Mouse (Mus musculus) thymus, postnatal 14 days (tissue): ENCODE results near the gene Ankrd23.
A peak's percentile ranks its signal among the peaks of the same experiment; 100 is the strongest.

ENCODE experiments used
- DNase-seq: peaks from one replicate; pipeline ENCODE4 v3.0.0; 2021

The Ankrd23 gene

DNA sequence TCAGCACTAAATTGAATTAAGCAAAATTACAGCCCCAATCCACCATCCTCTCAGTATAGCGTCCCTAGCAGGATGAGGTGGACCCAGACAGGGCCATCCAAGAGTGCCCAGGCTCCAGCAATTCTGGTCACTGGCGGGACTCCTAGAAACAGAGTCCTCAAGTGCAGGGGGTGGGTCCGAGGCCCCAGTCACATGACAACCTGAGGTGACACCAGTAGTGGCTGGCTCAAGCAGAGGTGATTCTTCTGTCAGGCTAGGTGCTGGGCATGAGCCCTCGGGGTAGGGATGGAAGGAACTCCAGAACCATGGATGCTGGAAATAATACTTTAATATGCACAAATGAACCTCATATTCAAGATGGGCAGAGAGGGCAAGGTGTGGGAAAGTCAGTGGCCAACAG lies 25.7 kb upstream of the Ankrd23 start:
- no peak for DNase-seq

DNA sequence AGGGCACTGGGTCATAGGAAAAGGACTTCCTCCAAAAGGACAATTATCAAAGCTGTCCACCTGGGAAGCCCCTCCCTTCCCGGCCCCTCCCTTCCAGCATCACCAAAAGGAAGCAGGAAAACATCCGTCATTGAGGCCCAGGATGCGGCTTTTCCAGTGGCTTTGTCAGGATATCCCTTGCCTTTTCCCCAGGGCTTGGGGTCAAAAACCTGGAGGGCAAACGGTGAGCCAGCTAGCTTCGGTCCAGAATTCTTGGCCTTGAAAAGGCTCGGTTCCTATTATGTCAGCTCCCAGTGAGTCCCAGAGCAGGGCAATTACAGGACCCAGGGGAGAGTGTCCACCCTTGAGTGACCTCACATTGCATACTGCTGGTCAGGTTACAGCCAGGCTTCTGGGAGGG lies 24.2 kb upstream of the Ankrd23 start:
- DNase-seq: no peak

DNA sequence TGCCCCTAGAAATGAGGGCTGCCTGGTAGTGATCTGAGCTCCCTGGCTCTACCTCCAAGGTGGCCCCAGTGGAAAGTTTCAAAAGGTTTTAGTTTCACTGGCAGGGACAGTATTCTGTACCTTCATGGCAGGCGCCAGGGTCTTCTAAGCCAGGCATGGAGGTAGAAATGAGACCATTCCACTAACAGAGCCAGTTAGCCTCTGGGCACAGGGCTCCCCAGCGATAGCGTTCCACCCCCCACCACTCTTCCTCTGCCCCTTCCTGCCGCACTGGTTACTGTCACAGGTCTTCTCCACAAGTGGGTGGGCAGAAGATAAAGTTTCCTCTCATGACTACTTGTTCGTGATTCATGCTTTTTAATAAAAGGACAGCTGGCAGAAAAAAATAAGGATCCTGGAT lies 23.2 kb upstream of the Ankrd23 start:
- no peak for DNase-seq

DNA sequence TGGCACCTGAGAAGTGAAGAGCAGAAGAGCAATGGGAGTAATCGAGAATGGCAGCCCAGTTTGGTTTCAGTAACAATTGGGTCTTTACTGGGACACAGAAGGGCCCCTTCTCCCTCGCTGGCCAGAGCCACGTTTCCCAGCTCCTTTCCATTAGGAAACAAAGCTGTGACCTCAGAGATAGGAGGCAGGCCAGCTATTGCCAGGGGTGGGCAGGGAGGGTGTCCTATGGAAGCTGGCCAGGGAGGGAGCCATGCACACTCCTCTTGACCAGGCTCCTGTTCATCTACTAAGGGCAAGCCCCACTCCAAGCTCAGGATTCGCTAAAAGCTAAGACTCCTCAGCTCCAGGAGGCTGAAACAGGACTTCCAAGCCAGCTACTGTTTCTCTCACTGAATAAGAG lies 22.6 kb upstream of the Ankrd23 start:
- no peak for DNase-seq

DNA sequence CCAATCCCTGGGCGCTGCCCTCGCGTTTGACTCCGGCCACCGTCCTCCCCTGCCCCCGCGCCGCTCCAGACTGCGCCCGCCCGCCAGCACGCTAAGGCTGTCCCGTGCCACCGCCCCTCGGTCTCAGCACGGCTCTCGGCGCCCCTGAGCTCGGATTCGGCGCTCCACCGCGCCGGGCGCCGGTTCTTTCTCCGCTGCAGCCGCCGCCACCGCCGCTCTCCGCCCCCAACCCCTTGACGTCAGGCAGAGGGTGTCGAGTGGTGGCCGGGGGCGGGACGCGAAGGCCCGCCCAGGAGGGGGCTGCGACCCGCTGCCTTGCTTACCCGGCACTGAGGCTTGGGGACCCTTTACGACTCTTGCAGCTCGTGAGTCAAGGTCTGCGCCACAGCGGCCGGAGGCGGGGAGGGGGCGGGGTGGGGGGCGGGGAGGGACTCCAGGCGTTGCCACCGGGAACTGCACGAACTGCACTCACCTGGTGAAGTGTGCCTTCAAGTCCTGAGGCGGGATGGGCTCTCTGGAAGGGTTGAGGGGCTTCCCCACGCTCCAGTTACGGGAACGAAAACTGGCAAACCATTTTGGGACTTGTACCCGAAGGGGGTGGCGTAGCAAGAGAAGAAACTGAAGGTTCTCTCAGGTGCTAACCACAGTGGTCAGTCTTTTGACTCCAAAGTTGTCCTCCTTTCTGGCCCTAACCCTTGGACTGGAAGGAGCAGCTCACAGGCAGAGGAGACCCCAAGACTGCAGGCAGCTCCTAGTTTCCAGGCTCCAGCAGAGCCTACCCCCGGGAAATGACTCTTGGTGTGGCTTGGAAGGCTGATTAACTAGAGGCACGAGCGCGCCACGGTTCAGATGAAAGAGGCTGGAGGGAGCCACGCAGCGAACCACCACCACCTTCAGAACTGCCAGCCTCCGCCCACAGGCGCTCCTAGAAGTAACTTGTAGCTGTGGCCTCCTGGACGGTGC lies 21.6 kb upstream of the Ankrd23 start, which contains the start of gene Sema4c:
TSS of gene Sema4c (minus strand) at position 319 of the 963 bp plus-strand sequence.
- DNase-seq: peak; percentile 79

DNA sequence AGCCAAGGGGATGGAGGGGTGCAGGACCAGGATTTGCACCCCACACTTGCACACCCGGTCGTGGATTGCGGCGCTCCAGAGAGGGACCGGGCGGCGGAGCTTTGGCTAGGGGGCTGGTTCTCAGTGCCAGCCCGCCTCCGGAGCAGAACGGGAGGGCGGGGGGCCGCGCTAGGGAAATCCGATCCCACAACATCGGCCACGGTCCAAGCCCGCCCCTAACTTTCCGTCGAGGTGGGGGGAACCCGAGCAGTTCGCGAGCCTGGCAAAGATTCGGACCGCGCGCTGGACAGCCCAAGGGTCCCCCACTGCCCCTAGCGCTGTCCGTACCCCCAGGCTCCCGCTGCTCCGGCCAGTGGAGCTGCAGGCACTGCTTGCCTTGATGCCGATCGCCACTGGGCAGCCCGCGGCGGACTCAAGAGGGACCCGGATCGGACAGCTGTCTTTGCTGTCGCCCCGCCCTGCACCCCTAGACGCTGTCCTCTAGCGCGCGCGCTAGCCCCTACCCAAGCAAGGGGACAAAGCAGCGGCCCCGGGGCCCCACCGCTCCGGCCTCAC lies 20.9 kb upstream of the Ankrd23 start:
- peak; percentile 53 for DNase-seq

DNA sequence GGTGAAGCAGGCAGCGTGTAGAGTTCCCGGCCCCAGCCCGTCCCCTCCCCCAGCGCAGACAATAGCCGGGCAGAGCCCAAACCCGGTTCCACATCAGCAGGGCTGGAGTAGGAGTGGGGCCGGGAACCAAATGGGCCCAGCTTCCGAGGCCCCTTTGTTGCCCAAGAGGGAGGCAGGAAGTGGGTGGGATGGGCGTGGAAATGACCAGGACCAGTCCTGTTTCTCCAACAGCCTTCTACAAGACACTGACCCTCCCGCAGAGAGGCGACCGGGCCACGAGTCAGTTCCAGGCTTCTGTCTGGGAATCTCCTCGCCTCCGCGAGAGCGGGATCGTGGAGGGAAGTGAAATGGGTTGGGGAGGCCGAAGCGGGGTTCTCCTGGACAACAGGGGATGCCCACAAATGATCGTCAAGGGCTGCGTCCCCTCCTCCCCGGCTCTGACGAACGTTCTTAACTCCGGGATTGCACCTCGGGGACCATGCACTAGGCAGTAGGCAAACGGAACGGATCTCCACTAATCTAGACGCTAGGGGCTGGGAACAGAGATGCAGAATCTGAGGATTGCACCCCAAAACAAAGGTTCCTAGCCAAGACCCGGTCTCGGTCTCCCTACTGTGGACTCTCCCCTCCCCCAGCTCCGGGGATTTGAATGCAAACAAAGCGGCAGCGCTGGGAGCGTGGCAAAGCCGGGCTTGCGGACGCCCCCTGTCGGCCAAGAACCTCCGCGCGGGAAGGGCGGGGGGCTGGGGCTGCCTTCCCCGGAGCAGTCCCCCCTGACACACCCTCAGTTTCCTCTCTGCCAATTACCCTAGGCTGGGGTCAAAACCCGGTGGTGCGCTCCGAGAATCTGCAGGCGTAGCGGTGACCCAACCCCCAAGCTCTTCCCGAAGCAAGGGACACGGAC lies 20.1 kb upstream of the Ankrd23 start:
- DNase-seq: peak; percentile 94

DNA sequence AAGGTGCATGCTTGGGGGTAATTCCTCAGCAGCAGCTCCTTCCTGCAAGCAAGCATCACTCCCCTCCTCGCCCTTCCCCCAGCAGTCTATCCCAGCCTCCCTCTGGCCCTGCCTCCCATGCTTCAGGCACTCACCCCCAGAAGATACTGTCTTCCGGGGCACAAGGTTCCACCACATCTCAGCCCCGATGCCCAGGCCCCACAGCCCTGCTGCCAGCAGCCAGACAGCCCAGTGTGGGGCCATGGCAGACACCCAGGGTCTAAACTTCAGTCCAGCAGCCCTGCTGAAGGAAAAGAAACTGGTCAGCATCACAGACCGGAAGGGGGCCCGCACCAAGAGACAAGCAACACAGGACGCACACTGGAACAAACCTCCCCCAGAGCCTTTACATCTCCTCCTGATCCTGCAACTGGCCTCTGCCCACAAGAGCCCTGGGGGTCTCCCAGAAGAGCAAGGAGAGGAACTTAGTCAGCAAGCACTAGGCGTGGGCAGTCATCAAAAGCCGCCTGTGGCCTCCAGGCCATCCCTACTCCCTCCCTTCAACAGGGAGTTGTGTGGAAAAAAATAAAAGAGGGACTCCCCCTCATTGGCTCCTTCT lies 19.2 kb upstream of the Ankrd23 start:
- DNase-seq: peak; percentile 30

DNA sequence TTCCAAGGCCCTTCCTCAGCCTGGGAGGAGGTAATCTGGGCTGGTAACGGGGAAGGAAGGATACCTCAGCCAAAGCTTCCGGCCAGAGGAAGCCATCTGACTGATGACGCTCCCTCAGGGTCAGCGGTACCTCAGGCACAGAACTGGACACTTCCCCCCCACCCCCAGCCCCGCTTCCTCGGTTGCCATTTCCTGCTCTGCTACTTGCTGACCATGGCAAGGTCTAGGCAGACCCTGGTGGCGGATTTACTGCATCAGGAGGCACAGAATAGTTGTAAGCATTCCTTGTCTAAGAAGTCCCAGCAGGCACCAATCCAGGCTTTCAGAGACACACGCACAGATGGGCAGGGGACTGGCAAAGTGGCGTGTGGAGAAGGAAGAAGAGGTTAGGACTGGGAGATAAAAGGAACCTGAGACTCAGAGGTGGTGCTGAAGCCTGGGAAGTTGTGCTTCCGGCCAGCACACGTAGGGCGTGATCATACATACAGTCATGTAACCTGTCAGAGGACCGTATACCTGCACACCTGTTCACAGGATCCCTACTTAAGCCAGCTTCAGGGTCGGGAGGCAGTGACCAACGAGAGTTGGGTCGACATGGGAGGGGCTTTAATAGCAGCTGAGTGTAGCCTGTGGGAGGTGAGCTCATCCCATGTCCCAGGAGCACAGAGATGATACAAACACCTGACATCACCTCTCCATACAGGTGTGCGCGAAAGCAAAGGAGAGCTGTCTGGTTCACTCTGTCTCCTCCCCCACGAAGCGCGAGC lies 18.1 kb upstream of the Ankrd23 start:
- no peak for DNase-seq

DNA sequence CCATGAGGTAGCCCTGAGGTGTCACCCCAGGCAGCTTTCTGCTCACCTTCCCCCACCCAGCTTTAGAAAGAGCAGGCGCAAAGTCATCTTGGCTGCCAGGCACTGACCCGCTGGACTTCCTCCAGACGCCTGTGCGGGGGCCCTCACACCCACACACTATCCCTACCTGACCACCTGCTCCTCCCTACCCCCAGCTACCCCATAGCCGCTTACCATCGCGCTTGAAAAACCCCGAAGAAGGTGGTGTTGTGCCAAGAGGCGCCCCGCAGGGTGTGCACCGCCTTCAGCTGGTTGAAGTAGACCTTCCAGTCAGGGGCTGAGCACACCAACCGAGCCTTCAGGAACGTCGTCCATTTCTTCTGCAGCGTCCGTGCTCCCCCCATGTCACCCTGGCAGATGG lies 15.8 kb upstream of the Ankrd23 start:
- DNase-seq: no peak

DNA sequence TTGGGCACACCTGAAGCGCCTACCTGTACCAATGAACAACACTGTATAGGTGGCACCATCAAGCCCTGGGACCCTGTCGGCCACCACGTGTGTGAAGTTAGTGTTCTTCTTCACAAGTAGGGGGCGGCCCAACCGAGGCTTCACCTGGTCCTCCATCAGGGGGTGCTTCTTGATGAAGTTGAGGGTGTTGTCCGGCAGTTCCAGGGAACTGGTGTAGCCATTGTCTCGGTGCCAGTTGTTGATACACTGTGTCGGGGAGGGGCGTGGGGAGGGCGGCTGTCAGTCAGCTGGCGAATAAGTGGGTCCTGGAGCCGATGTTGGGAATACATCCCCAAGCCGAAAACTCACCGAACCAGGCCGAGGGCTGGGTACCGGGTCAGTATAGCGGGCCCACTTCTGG lies 15.2 kb upstream of the Ankrd23 start:
- no peak for DNase-seq

DNA sequence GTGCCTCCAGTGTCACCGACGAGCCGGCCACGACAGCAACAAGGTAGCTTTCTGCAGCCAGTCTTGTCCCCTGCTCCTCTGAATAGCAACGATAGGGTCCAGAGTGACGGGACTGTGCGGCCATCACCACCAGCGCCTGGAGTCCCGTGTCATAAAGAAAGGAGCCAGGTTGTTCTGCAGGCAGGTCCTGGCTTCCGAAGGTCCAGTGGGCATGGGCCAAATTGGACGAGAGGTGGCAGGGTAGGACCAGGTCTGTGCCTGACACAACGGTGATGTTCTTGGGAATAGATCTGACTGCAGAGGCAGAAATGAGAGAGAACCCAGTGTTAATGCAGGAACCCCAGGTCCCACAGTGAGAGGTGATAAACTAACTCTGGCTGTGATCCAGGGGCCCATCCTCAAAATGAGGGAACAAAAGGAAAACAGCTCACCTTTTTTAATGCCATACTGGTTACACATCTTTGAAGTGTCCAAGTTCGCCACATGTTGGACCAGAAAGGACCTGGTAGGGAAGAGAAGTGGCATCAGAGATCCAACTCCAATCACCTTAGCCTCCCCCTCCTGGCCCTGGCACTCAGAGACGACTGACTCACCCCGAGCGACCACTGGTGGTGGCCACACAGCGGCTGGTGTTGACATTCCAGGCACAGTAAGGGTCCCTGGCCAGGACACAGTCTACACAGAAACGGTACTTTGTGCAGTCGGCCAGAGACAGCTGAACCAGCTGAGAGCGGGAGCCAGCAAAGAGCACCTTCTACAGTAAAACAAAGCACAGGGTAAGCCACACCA lies 13.6 kb upstream of the Ankrd23 start:
- no peak for DNase-seq

DNA sequence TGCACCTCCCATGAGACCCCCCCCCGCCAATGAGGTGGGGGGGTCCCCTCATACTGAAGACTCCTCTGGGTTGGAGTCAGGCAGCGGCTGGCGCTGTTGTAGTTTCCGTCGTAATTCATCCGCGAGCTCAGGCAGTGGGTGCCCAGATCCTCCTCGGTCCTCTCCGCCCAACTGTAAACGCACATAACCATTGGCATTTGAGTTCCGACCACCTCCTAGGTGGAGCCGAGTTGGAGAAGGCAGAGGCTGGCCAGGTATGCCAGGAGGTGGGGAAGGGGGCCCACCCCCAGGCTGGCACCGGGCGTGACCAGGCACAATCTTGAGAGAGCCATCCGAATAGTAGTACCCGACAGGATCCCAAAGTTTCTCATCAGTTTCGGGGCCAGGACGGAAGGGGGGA lies 12.8 kb upstream of the Ankrd23 start:
- no peak for DNase-seq

DNA sequence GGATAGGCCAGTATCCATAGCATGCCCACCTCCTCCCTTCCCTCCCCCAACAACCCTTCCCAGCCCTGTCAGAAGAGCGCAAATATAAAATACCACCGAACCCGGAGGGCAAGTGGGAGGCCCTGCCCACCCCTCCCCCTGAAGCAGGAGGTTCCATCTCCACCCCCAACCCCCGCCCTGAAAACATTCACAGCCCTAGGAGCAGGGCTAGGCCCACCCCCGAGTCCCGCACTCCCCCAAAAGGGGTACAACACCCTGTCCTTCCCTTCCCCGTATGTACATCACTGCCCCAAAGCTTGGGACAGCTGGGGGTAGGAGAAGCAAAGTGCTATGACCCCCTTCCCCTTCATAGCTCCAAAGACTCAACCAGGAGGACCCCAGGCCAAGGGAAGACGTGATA lies 12.1 kb upstream of the Ankrd23 start:
- DNase-seq: no peak

DNA sequence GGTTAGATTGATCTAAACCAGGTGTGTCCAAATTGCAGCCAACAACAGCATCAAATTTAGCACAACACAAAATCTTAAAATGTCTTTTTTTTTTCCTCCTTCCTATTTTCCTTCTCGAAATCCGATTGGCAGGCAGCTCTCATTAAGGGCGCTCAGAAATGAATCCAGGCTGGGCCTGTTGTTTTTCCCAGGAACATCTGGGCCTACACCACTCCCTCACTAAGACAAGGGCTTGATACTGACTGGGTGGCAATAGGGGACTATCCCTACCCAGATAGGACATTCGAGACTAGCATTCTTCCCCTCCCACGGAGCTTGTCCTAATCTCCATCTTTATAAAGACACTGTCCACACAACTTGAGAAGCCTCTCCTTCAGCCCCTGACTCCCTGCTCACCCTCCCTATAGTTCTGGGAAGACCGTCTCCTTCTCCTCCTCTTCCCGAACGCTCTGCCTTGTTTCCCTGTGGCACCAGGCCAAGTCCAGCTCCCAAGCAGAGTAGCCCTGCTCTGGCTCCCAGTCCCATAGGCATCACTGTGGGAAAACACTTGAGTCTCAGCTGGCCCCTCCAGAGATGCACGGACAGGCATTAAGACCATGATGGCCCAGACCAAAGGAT lies 11.4 kb upstream of the Ankrd23 start:
- DNase-seq: no peak

DNA sequence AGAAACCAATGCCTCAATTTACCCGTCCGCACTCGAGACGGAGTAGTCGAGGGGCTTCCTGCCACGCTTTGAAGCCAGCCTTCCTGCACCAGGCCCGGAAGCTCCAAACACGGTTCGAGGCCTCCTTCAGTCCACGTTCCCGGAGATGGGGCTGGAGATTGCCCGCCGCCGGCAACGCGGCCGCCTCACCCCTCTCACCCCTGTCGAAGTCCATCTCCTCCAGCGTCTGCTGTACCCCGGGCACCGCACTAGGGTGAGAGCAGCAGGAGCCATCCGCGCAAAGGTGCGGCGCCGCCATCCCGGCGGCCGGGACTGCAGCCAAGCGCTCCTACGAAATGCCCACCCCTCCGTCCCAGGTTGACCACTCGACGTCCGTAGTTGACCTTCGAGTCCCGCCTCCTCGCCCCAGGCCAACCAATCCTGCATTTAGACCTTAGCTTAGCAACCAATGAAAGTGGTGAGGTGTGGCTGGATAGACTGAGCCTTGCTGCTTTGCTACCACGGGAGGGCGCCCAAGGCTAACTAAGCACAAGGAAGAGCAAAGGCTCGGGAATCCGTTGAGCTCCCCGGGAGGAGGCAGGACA lies 10.3 kb upstream of the Ankrd23 start, which contains the start of gene Ankrd39:
TSS of gene Ankrd39 (minus strand) at position 558 of the 584 bp plus-strand sequence.
- peak; percentile 97 for DNase-seq

DNA sequence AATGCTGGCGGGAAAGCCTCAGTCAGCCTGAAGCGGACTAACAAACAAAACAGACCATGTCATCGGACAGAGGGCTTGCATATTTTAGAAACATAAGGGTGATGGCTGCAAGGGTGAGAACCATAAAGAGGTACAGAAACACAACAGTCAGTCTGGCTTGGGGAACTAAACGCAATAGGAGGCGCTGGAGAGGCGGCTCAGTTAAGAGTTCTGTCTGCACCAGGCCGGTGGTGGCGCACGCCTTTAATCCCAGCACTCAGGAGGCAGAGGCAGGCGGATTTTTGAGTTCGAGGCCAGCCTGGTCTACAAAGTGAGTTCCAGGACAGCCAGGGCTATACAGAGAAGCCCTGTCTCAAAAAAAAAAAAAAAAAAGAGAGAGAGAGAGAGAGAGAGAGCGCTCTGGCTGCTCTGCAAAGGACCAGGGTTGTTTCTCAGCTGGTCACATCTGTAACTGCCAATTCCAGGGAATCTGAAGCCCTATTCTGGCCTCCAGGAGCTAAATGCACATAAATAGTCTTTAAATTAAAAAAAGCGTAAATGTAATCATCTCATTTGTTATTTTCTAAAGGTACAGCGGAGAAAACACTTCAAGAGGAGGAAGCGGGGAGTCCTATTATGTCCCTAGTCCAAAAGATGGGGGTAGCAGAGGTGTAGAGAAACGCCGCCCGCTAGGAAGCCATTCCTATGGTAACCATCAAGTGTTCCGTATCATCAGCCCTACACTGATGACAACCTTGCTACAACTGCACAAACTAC lies 9.3 kb upstream of the Ankrd23 start:
- DNase-seq: peak; percentile 67

DNA sequence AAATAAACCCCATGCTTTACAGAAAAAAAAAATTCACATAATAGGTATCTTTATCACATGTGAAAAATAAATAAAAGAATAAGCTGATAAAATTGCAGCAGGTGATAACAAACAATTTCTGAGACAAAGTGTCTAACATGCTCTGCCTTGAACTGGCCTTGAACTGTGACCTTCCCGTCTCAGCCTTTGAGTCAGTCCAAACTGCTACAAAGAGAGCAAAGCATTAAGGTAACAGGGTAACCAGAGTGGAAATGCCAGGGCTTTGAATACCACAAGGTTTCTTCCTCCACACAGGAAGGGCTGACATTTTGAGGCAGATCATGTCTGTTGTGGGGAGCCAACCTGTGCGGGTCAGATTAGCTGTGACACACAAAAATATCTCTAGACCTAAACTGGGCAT lies 8.7 kb upstream of the Ankrd23 start:
- no peak for DNase-seq

DNA sequence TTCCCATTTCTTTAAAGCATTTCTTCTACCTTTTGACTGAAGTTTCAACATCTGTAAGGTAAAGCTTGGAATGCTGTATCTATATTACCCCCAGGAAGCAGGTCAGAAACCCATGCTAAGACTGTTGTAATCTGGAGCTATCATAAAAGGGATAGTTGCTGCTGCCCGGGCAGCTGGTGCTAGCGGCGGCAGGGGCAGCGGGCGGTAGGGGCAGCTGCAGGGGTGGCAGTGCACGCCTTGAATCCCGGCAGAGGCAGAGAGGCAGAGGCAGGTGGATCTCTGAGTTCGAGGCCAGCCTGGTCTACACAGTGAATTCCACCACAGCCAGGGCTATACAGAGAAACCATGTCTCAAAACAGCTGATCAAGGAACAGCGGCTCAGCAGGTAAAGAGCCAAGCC lies 6.2 kb upstream of the Ankrd23 start:
- no peak for DNase-seq

DNA sequence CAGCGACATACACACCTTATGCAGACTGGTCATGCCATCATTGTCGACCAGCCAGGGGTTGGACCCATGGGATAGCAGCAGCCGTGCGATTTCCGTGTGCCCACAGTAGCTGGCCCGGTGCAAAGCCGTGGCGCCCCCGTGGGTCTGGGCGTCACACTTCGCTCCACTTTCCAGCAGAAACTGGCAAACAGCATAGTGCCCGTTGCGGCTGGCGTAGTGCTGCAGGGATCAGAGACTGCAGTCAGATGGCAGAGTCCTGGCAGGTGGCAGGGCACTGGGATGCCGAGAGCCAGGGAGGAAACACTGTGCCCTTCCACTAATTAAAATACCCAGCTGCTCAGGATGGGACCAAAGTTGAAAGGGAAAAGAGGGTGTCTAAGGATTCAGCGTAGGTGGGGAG lies 5.2 kb upstream of the Ankrd23 start:
- no peak for DNase-seq
